Mouse (Mus musculus): Measurements from ENCODE around the gene Irf2bp1. TPM values are rescaled to one million over a fixed set of nuclear protein-coding genes. Genes with fewer than 3 reads are reported as not detected.

Irf2bp1 gene
- polyA plus RNA-seq, 1 experiment = 217 TPM

- no peak for TF ChIP-seq GATA1 (IDR thresholded peaks at IDR 0.05; ENCODE audit: low read length)
These were observed 13.1 kb upstream of the Irf2bp1 start, which contains the start of gene Mypop for GRCm38 (mm10) chr7:18990601-18991295. Gene Mypop, plus strand, starts transcription at chr7:18991245.

GRCm38 (mm10) chr7:18991660-18992293, 12.1 kb upstream of the Irf2bp1 start:
- TF ChIP-seq GATA1 (IDR thresholded peaks at IDR 0.05; ENCODE audit: low read length) = no peak

GRCm38 (mm10) chr7:18992294-18992675, 11.6 kb upstream of the Irf2bp1 start:
- TF ChIP-seq GATA1 (IDR thresholded peaks at IDR 0.05; ENCODE audit: low read length) = no peak

GRCm38 (mm10) chr7:18993036-18993435, 10.8 kb upstream of the Irf2bp1 start:
- no peak for TF ChIP-seq GATA1 (IDR thresholded peaks at IDR 0.05; ENCODE audit: low read length)

GRCm38 (mm10) chr7:18998835-18999234, 5.0 kb upstream of the Irf2bp1 start:
- no peak for TF ChIP-seq GATA1 (IDR thresholded peaks at IDR 0.05; ENCODE audit: low read length)

- no peak for TF ChIP-seq GATA1 (IDR thresholded peaks at IDR 0.05; ENCODE audit: low read length)
These were observed 3.4 kb upstream of the Irf2bp1 start for GRCm38 (mm10) chr7:19000421-19000820.

- TF ChIP-seq GATA1 (IDR thresholded peaks at IDR 0.05; ENCODE audit: low read length) = no peak
These were observed 2.6 kb upstream of the Irf2bp1 start for GRCm38 (mm10) chr7:19001066-19001806.

- TF ChIP-seq GATA1 (IDR thresholded peaks at IDR 0.05; ENCODE audit: low read length) = no peak
These were observed 2.1 kb upstream of the Irf2bp1 start for GRCm38 (mm10) chr7:19001807-19002085.

GRCm38 (mm10) chr7:19002115-19002514, 1.7 kb upstream of the Irf2bp1 start:
- TF ChIP-seq GATA1 (IDR thresholded peaks at IDR 0.05; ENCODE audit: low read length) = no peak

- no peak for TF ChIP-seq GATA1 (IDR thresholded peaks at IDR 0.05; ENCODE audit: low read length)
These were observed 871 bp upstream of the Irf2bp1 start for GRCm38 (mm10) chr7:19002848-19003498.

GRCm38 (mm10) chr7:19004631-19005079, 811 bp downstream of the Irf2bp1 start:
- no peak for TF ChIP-seq GATA1 (IDR thresholded peaks at IDR 0.05; ENCODE audit: low read length)

- TF ChIP-seq GATA1 (IDR thresholded peaks at IDR 0.05; ENCODE audit: low read length) = no peak
These were observed 1.7 kb downstream of the Irf2bp1 start for GRCm38 (mm10) chr7:19005417-19006121.

- TF ChIP-seq GATA1 (IDR thresholded peaks at IDR 0.05; ENCODE audit: low read length) = no peak
These were observed 2.6 kb downstream of the Irf2bp1 start for GRCm38 (mm10) chr7:19006476-19006875.

GRCm38 (mm10) chr7:19007026-19007977, 3.5 kb downstream of the Irf2bp1 start:
- TF ChIP-seq GATA1 (IDR thresholded peaks at IDR 0.05; ENCODE audit: low read length) = no peak

All from G1E-ER4 (cell line).